Mouse (Mus musculus) forebrain, postnatal 0 days (tissue): ENCODE measurements around the gene Usb1. TPM values are rescaled to one million over a fixed set of nuclear protein-coding genes. Genes with fewer than 3 reads are reported as not detected.
A peak's percentile ranks its signal among the peaks of the same experiment; 100 is the strongest.

ENCODE experiments used
- ATAC-seq: fragments of 200-750 bp; cut with Nextera tagmentation; 2 replicates; pipeline ENCODE4 v1.8.0; 2017; ENCODE audit warnings: mild to moderate bottlenecking, moderate library complexity
- DNase-seq: peaks from one replicate; pipeline ENCODE4 v3.0.0-alpha.2; 2015
- H3K27ac ChIP-seq: fragments of 300-500 bp; sonication (generic); 2 replicates; pipeline ENCODE4 v1.5.1; 2014; ENCODE audit warnings: low read depth, mild to moderate bottlenecking, antibody characterized with exemption, low read length, moderate library complexity, mixed read lengths
- H3K27me3 ChIP-seq: fragments of 300-500 bp; sonication (generic); 2 replicates; pipeline ENCODE4 v1.6.1; 2014; ENCODE audit warnings: mild to moderate bottlenecking, low read length, mixed read lengths; ENCODE audit not compliant: insufficient read depth
- H3K36me3 ChIP-seq: fragments of 300-500 bp; sonication (generic); 2 replicates; pipeline ENCODE4 v1.6.1; 2014; ENCODE audit warnings: mild to moderate bottlenecking, moderate library complexity; ENCODE audit not compliant: insufficient read depth
- H3K4me1 ChIP-seq: fragments of 300-500 bp; sonication (generic); 2 replicates; pipeline ENCODE4 v1.6.1; 2014; ENCODE audit warnings: antibody characterized with exemption; ENCODE audit not compliant: insufficient read depth
- H3K4me2 ChIP-seq: fragments of 300-500 bp; sonication (generic); 2 replicates; pipeline ENCODE4 v1.6.1; 2014; ENCODE audit warnings: low read depth, mild to moderate bottlenecking, moderate library complexity
- H3K4me3 ChIP-seq: fragments of 300-500 bp; sonication (generic); 2 replicates; pipeline ENCODE4 v1.5.1; 2014; ENCODE audit warnings: low read depth, low read length, mixed read lengths
- H3K9ac ChIP-seq: fragments of 300-500 bp; sonication (generic); 2 replicates; pipeline ENCODE4 v1.6.1; 2014; ENCODE audit warnings: mild to moderate bottlenecking
- H3K9me3 ChIP-seq: fragments of 300-500 bp; sonication (generic); 2 replicates; pipeline ENCODE4 v1.6.1; 2016; ENCODE audit warnings: low read length
- CTCF ChIP-seq: sonication (generic); IDR thresholded peaks from 2 replicates; pipeline ENCODE4 v1.5.1; 2016; ENCODE audit warnings: antibody characterized with exemption, control low read depth, low read depth
- WGBS: fragments of 180-500 bp; shearing (Covaris S2); extraction: QIAGEN DNeasy Blood & Tissue Kit; methylation state at CpG from one replicate; pipeline ENCODE4 v1.1.7; 2014; 5-methylcytosine and 5-hydroxymethylcytosine counted together
- polyA plus RNA-seq: library from polyadenylated mRNA; unstranded; fragments of >200 nt; fragmentation: Nextera tagmentation; extraction: Ambion mirVana; gene quantifications from 2 replicates; pipeline ENCODE4 v1.2.1, GENCODE M21; 2015
- total RNA-seq: library from RNA; depleted of rRNA; stranded (reverse); fragments of >200 nt; gene quantifications from 2 replicates; pipeline ENCODE4 v1.2.3, GENCODE M21; 2014

Usb1 gene
- total and polyA plus RNA-seq, 2 experiments from 2014 or later: 34.9 to 66.0 TPM

DNA sequence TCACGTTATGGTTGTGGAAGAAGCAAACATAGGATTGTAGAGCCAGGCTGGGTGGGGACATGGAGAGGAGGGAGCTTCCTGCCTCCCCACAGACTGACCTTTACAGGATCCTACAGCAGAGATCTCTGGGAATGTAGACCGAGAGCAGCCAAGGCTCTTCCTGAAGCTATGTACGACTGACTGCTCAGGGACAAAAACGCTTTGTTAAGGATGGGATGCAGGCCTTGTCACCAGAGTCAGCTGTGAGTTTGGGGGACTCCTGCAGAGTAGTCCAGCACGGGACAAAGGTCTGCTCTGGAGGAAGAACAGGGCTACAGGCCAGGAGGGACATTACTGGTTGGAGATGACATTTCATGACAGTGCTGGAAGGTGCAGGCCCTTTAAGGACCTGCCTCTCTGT, 7.4 kb upstream of the Usb1 start:
- no peak overlapping the region for H3K4me3 ChIP-seq
- peaks cover 48% of the 10 kb centered on the region for H3K36me3 ChIP-seq
- no peak overlapping the region for H3K9ac ChIP-seq
- no peak for DNase-seq
- no peaks in the 10 kb centered on the region for H3K9me3 ChIP-seq
- no peak overlapping the region for H3K27ac ChIP-seq
- H3K4me1 ChIP-seq: peaks cover 5% of the 10 kb centered on the region; the same call in 1 of the 2 replicates
- TF ChIP-seq CTCF: no peak
- ATAC-seq: no peak
- H3K4me2 ChIP-seq: no peak overlapping the region
- H3K27me3 ChIP-seq: no peaks in the 10 kb centered on the region
- 27% methylated on average over 5 of the region's 5 CpGs for WGBS

DNA sequence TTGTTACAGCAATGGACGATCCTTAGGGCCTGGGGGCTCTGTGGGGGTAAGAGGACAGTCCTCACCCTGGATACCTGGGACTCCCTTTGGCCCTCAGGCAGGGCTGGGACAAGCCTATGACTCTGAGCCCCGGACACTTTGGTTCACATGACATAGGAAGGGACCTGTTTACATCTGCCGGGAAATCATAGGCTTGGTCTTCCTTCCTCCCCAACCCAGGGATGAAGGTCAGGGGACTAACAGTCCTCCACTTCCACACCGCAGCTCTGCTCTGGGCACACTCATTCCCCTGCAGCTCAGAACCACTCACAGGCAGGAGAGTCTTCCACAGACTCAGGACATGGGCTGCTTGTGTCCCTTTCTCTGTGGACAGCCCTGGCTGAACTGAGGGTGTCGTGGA, 5.3 kb upstream of the Usb1 start:
- ATAC-seq (no peak), DNase-seq (no peak)
- Histone ChIP-seq H3K4me2 (no peak overlapping the region), H3K9ac (no peak overlapping the region), H3K4me1 (peaks cover 4% of the 10 kb centered on the region; the same call in 1 of the 2 replicates), H3K27me3 (no peaks in the 10 kb centered on the region), H3K27ac (no peak overlapping the region), H3K4me3 (no peak overlapping the region), H3K9me3 (no peaks in the 10 kb centered on the region), H3K36me3 (peaks cover 48% of the 10 kb centered on the region)
- 92% methylated on average over 5 of the region's 5 CpGs for WGBS
- TF ChIP-seq CTCF: no peak

GRCm38 (mm10) chr8:95327866-95328465, 4.1 kb upstream of the Usb1 start:
- WGBS: 88% methylated on average over 46 of the region's 46 CpGs
- Histone ChIP-seq H3K4me2 (no peak overlapping the region), H3K4me3 (no peak overlapping the region), H3K36me3 (peaks cover 48% of the 10 kb centered on the region), H3K4me1 (peaks cover 4% of the 10 kb centered on the region; the same call in 1 of the 2 replicates), H3K9me3 (no peaks in the 10 kb centered on the region), H3K9ac (no peak overlapping the region), H3K27ac (no peak overlapping the region), H3K27me3 (no peaks in the 10 kb centered on the region)
- ATAC-seq (no peak), DNase-seq (no peak)
- TF ChIP-seq CTCF: no peak

GRCm38 (mm10) chr8:95330367-95330766, 1.7 kb upstream of the Usb1 start:
- Histone ChIP-seq H3K36me3 (peaks cover 50% of the 10 kb centered on the region), H3K4me2 (peak overlapping the region; percentile 73), H3K4me3 (peak overlapping the region; percentile 70), H3K27ac (no peak overlapping the region; the same call in 1 of the 2 replicates), H3K9ac (peak overlapping the region; percentile 98; the same call in 1 of the 2 replicates), H3K27me3 (no peaks in the 10 kb centered on the region), H3K9me3 (no peaks in the 10 kb centered on the region), H3K4me1 (peaks cover 4% of the 10 kb centered on the region; the same call in 1 of the 2 replicates)
- no peak for TF ChIP-seq CTCF
- DNase-seq (no peak), ATAC-seq (no peak)
- 82% methylated on average over 1 of the region's 1 CpGs for WGBS

DNA sequence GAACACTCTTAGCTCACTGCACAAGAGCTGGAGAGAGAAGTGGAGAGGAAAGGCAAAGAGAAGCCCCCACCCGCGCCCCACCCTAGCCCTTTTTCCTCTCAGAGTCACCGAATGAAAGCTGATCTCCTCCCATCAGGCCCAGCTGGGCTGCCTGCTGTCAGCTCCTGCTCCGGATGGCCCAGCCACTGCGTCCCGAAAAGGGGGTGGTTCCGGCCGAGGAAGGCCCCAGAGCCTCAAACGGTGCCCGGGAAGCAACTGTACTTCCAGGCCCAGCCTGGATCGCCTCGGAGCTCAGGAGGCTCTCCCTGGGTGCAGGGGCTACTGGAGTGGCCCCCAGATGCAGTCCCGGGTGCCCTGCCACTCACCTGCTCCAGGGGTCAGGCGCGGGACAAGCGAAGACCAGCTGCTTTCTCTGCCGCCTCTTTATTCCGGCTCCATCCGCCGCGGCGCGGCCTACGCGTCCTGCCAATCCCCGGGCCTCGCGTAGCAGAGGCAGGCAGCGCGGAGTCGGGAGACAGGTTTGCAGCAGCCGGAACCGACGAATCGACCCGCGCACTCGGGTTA, 846 bp upstream of the Usb1 start:
- no peaks in the 10 kb centered on the region for H3K27me3 ChIP-seq
- peak overlapping the region; percentile 98 for H3K9ac ChIP-seq
- H3K9me3 ChIP-seq: no peaks in the 10 kb centered on the region
- WGBS: 1% methylated on average over 38 of the region's 38 CpGs
- H3K4me3 ChIP-seq: peak overlapping the region; percentile 70
- DNase-seq: no peak
- no peak for TF ChIP-seq CTCF
- ATAC-seq: peak; percentile 53
- H3K4me2 ChIP-seq: peak overlapping the region; percentile 73
- H3K36me3 ChIP-seq: peaks cover 42% of the 10 kb centered on the region
- peaks cover 4% of the 10 kb centered on the region; the same call in 1 of the 2 replicates for H3K4me1 ChIP-seq
- H3K27ac ChIP-seq: peak overlapping the region; percentile 95

- DNase-seq: no peak
- peak overlapping the region; percentile 70 for H3K4me3 ChIP-seq
- peaks cover 4% of the 10 kb centered on the region; the same call in 1 of the 2 replicates for H3K4me1 ChIP-seq
- peak overlapping the region; percentile 98 for H3K9ac ChIP-seq
- no peak for TF ChIP-seq CTCF
- 22% methylated on average over 21 of the region's 21 CpGs for WGBS
- H3K36me3 ChIP-seq: peaks cover 32% of the 10 kb centered on the region
- H3K9me3 ChIP-seq: no peaks in the 10 kb centered on the region
- H3K27me3 ChIP-seq: no peaks in the 10 kb centered on the region
- peak overlapping the region; percentile 73 for H3K4me2 ChIP-seq
- no peak for ATAC-seq
- H3K27ac ChIP-seq: peak overlapping the region; percentile 95
Measured at GRCm38 (mm10) chr8:95332437-95333199, 534 bp downstream of the Usb1 start.

- Histone ChIP-seq H3K4me1 (no peaks in the 10 kb centered on the region; the same call in 1 of the 2 replicates), H3K27me3 (no peaks in the 10 kb centered on the region), H3K9ac (no peak overlapping the region), H3K36me3 (peaks cover 28% of the 10 kb centered on the region), H3K9me3 (no peaks in the 10 kb centered on the region), H3K27ac (no peak overlapping the region), H3K4me2 (no peak overlapping the region), H3K4me3 (no peak overlapping the region)
- 92% methylated on average over 1 of the region's 1 CpGs for WGBS
- TF ChIP-seq CTCF: no peak
- DNase-seq (no peak), ATAC-seq (no peak)
Measured at GRCm38 (mm10) chr8:95335706-95336105, 3.6 kb downstream of the Usb1 start.
